Mouse (Mus musculus): Measurements from ENCODE around the gene Unc5cl.

DNA sequence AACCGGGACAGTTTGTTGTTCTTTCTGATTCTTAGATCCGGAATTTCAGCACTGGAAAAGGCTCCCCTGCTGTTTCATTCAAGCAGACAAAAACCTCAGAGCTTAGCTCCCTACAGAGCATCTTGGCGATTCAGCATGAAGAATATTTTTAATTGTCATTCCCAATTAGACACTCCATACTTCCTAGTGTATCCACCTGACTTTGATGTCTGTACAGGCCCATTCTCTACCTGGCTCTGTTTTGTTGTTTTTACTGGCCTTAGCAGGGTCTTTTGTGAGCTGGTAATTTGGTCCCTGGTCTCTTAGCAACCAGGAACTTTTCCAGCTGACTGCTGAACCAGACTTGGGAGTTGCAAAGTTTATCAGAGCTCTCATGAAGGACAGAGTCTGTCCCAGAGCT is 50.3 kb downstream of the Unc5cl start:
- no peak for TF ChIP-seq CTCF (IDR thresholded peaks at IDR 0.05; ENCODE audit: control insufficient read depth, insufficient read depth, low read length)
- no peak for TF ChIP-seq POLR2A (IDR thresholded peaks at IDR 0.05; ENCODE audit: borderline replicate concordance, control insufficient read depth, low read depth, low read length)

All from bone marrow, adult 2 months (tissue).